Mouse (Mus musculus) olfactory bulb, adult 2 months (tissue): ENCODE data around the gene Eef1a1.

Source experiments
- CTCF ChIP-seq: fragments of 200-500 bp; IDR thresholded peaks from 2 replicates; pipeline ENCODE4 v1.5.1; 2012; ENCODE audit warnings: low read depth, mild to moderate bottlenecking, low read length, moderate library complexity; ENCODE audit not compliant: insufficient read depth
- POLR2A ChIP-seq: fragments of 200-500 bp; IDR thresholded peaks from 2 replicates; pipeline ENCODE4 v1.6.1; 2012; ENCODE audit warnings: mild to moderate bottlenecking, low read depth, low read length, moderate library complexity; ENCODE audit not compliant: insufficient read depth

- TF ChIP-seq POLR2A (no peak), CTCF (no peak)
Measured at GRCm38 (mm10) chr9:78520127-78520779, 31.3 kb upstream of the Eef1a1 start.
